Mouse (Mus musculus): ENCODE results near the gene Dppa5a. TPM values are rescaled to one million over a fixed set of nuclear protein-coding genes. Genes with fewer than 3 reads are reported as not detected.
"Not testable (repeated sequence)": the region's sequence is repeated elsewhere in the genome, so short reads cannot be mapped to it uniquely, and the experiment has no call there.

Gene Dppa5a
- polyA plus RNA-seq, 1 experiment from 2014 or later, result 3.8 TPM

GRCm38 (mm10) chr9:78342494-78342893 lies 25.5 kb downstream of the Dppa5a start:
- WGBS, result 92% methylated on average over 4 of the region's 4 CpGs
- ATAC-seq; H3K36me3 ChIP-seq (ENCODE audit: control insufficient read depth, insufficient read depth); H3K4me1 ChIP-seq (replicated peaks; ENCODE audit: control insufficient read depth, insufficient read depth, low read length); H3K27ac ChIP-seq (ENCODE audit: low read length); H3K27me3 ChIP-seq (replicated peaks; ENCODE audit: control insufficient read depth, insufficient read depth, low read length); H3K4me2 ChIP-seq (ENCODE audit: low read length); H3K9ac ChIP-seq (replicated peaks; ENCODE audit: low read depth, low read length); H3K9me3 ChIP-seq (ENCODE audit: control insufficient read depth, low read length); H3K4me3 ChIP-seq (replicated peaks; ENCODE audit: low read length): not testable (repeated sequence)

GRCm38 (mm10) chr9:78340324-78340723 lies 27.7 kb downstream of the Dppa5a start:
- 9% methylated on average over 8 of the region's 8 CpGs for WGBS
- ATAC-seq, result peak; percentile 47
- H3K4me2 ChIP-seq (ENCODE audit: low read length), result not testable (repeated sequence)

GRCm38 (mm10) chr9:78337050-78337449 lies 30.9 kb downstream of the Dppa5a start:
- not testable (repeated sequence) for H3K4me1 ChIP-seq (replicated peaks; ENCODE audit: control insufficient read depth, insufficient read depth, low read length); H3K27me3 ChIP-seq (replicated peaks; ENCODE audit: control insufficient read depth, insufficient read depth, low read length); H3K36me3 ChIP-seq (ENCODE audit: control insufficient read depth, insufficient read depth); ATAC-seq; H3K27ac ChIP-seq (ENCODE audit: low read length); H3K9ac ChIP-seq (replicated peaks; ENCODE audit: low read depth, low read length); H3K4me3 ChIP-seq (replicated peaks; ENCODE audit: low read length); H3K9me3 ChIP-seq (ENCODE audit: control insufficient read depth, low read length); H3K4me2 ChIP-seq (ENCODE audit: low read length)

More at GRCm38 (mm10) chr9:78340324-78340723, 27.7 kb downstream of the Dppa5a start:
- not testable (repeated sequence) for H3K9ac ChIP-seq (replicated peaks; ENCODE audit: low read depth, low read length); H3K27me3 ChIP-seq (replicated peaks; ENCODE audit: control insufficient read depth, insufficient read depth, low read length); H3K4me3 ChIP-seq (replicated peaks; ENCODE audit: low read length); H3K4me1 ChIP-seq (replicated peaks; ENCODE audit: control insufficient read depth, insufficient read depth, low read length); H3K36me3 ChIP-seq (ENCODE audit: control insufficient read depth, insufficient read depth); H3K9me3 ChIP-seq (ENCODE audit: control insufficient read depth, low read length); H3K27ac ChIP-seq (ENCODE audit: low read length)

GRCm38 (mm10) chr9:78327289-78327688 lies 40.7 kb downstream of the Dppa5a start, which contains the start of gene Omt2b:
Gene Omt2b (plus strand): TSS chr9:78327589.
- not testable (repeated sequence) for H3K27ac ChIP-seq (ENCODE audit: low read length); ATAC-seq

GRCm38 (mm10) chr9:78319499-78319898 lies 48.5 kb downstream of the Dppa5a start:
- no peak for ATAC-seq

More at GRCm38 (mm10) chr9:78327289-78327688, 40.7 kb downstream of the Dppa5a start, which contains the start of gene Omt2b:
- not testable (repeated sequence) for H3K9ac ChIP-seq (replicated peaks; ENCODE audit: low read depth, low read length); H3K4me1 ChIP-seq (replicated peaks; ENCODE audit: control insufficient read depth, insufficient read depth, low read length); H3K4me2 ChIP-seq (ENCODE audit: low read length); H3K27me3 ChIP-seq (replicated peaks; ENCODE audit: control insufficient read depth, insufficient read depth, low read length); H3K36me3 ChIP-seq (ENCODE audit: control insufficient read depth, insufficient read depth); H3K4me3 ChIP-seq (replicated peaks; ENCODE audit: low read length); H3K9me3 ChIP-seq (ENCODE audit: control insufficient read depth, low read length)
- WGBS, result no CpG with 5 or more reads among the region's 1 CpGs

More at GRCm38 (mm10) chr9:78319499-78319898, 48.5 kb downstream of the Dppa5a start:
- no peaks in the 10 kb centered on the region for H3K27me3 ChIP-seq (replicated peaks; ENCODE audit: control insufficient read depth, insufficient read depth, low read length)
- H3K9me3 ChIP-seq (ENCODE audit: control insufficient read depth, low read length), result no peaks in the 10 kb centered on the region
- no peak overlapping the region for H3K4me3 ChIP-seq (replicated peaks; ENCODE audit: low read length)
- 18% methylated on average over 1 of the region's 1 CpGs for WGBS
- H3K36me3 ChIP-seq (ENCODE audit: control insufficient read depth, insufficient read depth), result no peaks in the 10 kb centered on the region
- no peak overlapping the region for H3K27ac ChIP-seq (ENCODE audit: low read length)
- no peak overlapping the region for H3K4me2 ChIP-seq (ENCODE audit: low read length)
- no peaks in the 10 kb centered on the region for H3K4me1 ChIP-seq (replicated peaks; ENCODE audit: control insufficient read depth, insufficient read depth, low read length)
- no peak overlapping the region for H3K9ac ChIP-seq (replicated peaks; ENCODE audit: low read depth, low read length)

Other genes with a start within 250 kb of the Dppa5a start
- gene Gsta4, start 185.4 kb downstream of the Dppa5a start, polyA plus RNA-seq (2015; fragmentation: Nextera tagmentation; extraction: Ambion mirVana), result 11.9 and 14.9 TPM in 2 replicates
- not detected in 2 replicates for gene Gsta1, start 137.5 kb downstream of the Dppa5a start, polyA plus RNA-seq (2015; fragmentation: Nextera tagmentation; extraction: Ambion mirVana)
- not detected in 2 replicates for gene Gm3776, start 111.0 kb downstream of the Dppa5a start, polyA plus RNA-seq (2015; fragmentation: Nextera tagmentation; extraction: Ambion mirVana)
- not detected in 2 replicates for gene Gm10639, start 78.3 kb downstream of the Dppa5a start, polyA plus RNA-seq (2015; fragmentation: Nextera tagmentation; extraction: Ambion mirVana)
- gene Omt2a, start 53.4 kb downstream of the Dppa5a start, polyA plus RNA-seq (2015; fragmentation: Nextera tagmentation; extraction: Ambion mirVana), result not detected in 2 replicates
- not detected in 2 replicates for gene Omt2b, start 40.6 kb downstream of the Dppa5a start, polyA plus RNA-seq (2015; fragmentation: Nextera tagmentation; extraction: Ambion mirVana)
- not detected in 2 replicates for gene Gsta2, start 12.4 kb downstream of the Dppa5a start, polyA plus RNA-seq (2015; fragmentation: Nextera tagmentation; extraction: Ambion mirVana)
- gene Ooep, start 10.5 kb upstream of the Dppa5a start, polyA plus RNA-seq (2015; fragmentation: Nextera tagmentation; extraction: Ambion mirVana), result 2.4 and 4.0 TPM in 2 replicates
- gene Ddx43, start 27.6 kb upstream of the Dppa5a start, polyA plus RNA-seq (2015; fragmentation: Nextera tagmentation; extraction: Ambion mirVana), result 0.25 and 0.30 TPM in 2 replicates
- 0.54 and 0.84 TPM in 2 replicates for gene Cgas, start 75.1 kb upstream of the Dppa5a start, polyA plus RNA-seq (2015; fragmentation: Nextera tagmentation; extraction: Ambion mirVana)
- 30.7 and 31.1 TPM in 2 replicates for gene Mto1, start 80.0 kb upstream of the Dppa5a start, polyA plus RNA-seq (2015; fragmentation: Nextera tagmentation; extraction: Ambion mirVana)
- 1.0 and 1.3 TPM in 2 replicates for gene Gm17324, start 80.6 kb upstream of the Dppa5a start, polyA plus RNA-seq (2015; fragmentation: Nextera tagmentation; extraction: Ambion mirVana)
- 3,742 and 4,125 TPM in 2 replicates for gene Eef1a1, start 121.0 kb upstream of the Dppa5a start, polyA plus RNA-seq (2015; fragmentation: Nextera tagmentation; extraction: Ambion mirVana)
- gene Slc17a5, start 219.9 kb upstream of the Dppa5a start, polyA plus RNA-seq (2015; fragmentation: Nextera tagmentation; extraction: Ambion mirVana), result 16.6 and 18.2 TPM in 2 replicates
- gene Cd109, start 247.4 kb upstream of the Dppa5a start, polyA plus RNA-seq (2015; fragmentation: Nextera tagmentation; extraction: Ambion mirVana), result 1.1 and 1.5 TPM in 2 replicates